Mouse (Mus musculus) lung, postnatal 0 days (tissue): ENCODE data around the gene Catsper2.

Source experiments
- CTCF ChIP-seq: IDR thresholded peaks from 2 replicates; pipeline ENCODE4 v1.5.1; 2016; ENCODE audit warnings: antibody characterized with exemption, mild to moderate bottlenecking
- EP300 ChIP-seq: IDR thresholded peaks from 2 replicates; pipeline ENCODE4 v1.6.1; 2016; ENCODE audit warnings: antibody characterized with exemption, mild to moderate bottlenecking, control low read depth

DNA sequence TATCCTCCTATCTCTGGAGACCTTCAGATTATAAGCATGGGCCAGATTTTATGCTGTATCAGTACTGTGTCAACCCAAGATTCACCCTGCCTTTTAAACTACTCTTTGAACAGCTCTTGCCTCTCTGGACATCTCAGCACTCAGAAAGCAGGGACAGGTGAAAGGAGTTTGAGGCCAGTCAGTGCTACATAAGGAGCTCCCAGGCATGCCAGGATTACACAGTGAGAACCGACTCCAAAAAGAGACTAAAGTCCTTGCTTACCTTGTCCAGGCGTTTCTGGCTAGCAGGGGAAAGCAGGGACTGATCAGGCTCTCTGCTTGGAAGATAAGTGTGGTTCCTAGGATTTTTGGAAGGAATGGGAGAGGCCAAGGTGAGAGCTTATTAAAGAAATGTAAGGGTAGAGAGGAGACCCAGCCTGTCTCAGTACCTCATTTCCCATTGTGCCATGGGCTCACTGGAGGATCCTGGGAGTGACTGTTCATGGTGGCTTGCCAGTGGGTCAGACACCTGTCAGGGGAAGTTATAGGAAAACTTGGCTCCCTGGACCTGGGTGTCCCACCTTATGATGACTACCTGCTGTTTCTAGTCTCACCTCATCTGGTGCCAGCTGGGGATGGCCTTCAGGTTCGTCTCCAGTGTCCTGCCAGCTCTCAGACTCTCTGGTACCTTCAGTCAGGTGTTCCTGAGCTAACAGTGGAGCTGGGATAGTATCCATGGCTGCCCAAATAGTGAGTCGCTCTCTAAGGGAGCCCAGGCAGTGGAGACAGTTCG is 27.4 kb upstream of the Catsper2 start:
- no peak for TF ChIP-seq CTCF
- TF ChIP-seq EP300, result no peak
